Mouse (Mus musculus): ENCODE measurements around the gene Tppp3.

- no peak for TF ChIP-seq POLR2A (IDR thresholded peaks at IDR 0.05; ENCODE audit: extremely low read depth, insufficient read depth, low read length)
- no peak for TF ChIP-seq CTCF (IDR thresholded peaks at IDR 0.05; ENCODE audit: low read depth, low read length)
Measured at GRCm38 (mm10) chr8:105474680-105475079, 3.4 kb upstream of the Tppp3 start.

Measured in liver, adult 2 months (tissue).